Mouse (Mus musculus) stomach, embryonic 15.5 days (tissue): Measurements from ENCODE around the gene Cfap20. TPM values are rescaled to one million over a fixed set of nuclear protein-coding genes. Genes with fewer than 3 reads are reported as not detected.

Experiments
- ATAC-seq: fragments of 200-750 bp; cut with Nextera tagmentation; 2 replicates; pipeline ENCODE4 v1.8.0; 2017; ENCODE audit warnings: low read depth, moderate number of reproducible peaks, moderate TSS enrichment; ENCODE audit not compliant: insufficient read depth, low FRiP score
- H3K27ac ChIP-seq: fragments of 300-500 bp; sonication (generic); 2 replicates; pipeline ENCODE4 v1.5.1; 2015; ENCODE audit warnings: mild to moderate bottlenecking, inconsistent platforms
- H3K27me3 ChIP-seq: fragments of 300-500 bp; sonication (generic); replicated peaks from 2 replicates; pipeline ENCODE4 v1.6.1; 2015; ENCODE audit warnings: inconsistent platforms
- H3K36me3 ChIP-seq: fragments of 300-500 bp; sonication (generic); 2 replicates; pipeline ENCODE4 v1.6.1; 2015; ENCODE audit warnings: inconsistent platforms
- H3K4me1 ChIP-seq: fragments of 300-500 bp; sonication (generic); 2 replicates; pipeline ENCODE4 v1.6.1; 2015; ENCODE audit warnings: inconsistent platforms
- H3K4me2 ChIP-seq: fragments of 300-500 bp; sonication (generic); 2 replicates; pipeline ENCODE4 v1.6.1; 2015; ENCODE audit warnings: mild to moderate bottlenecking, inconsistent platforms
- H3K4me3 ChIP-seq: fragments of 300-500 bp; sonication (generic); replicated peaks from 2 replicates; pipeline ENCODE4 v1.5.1; 2015; ENCODE audit warnings: inconsistent platforms
- H3K9ac ChIP-seq: fragments of 300-500 bp; sonication (generic); 2 replicates; pipeline ENCODE4 v1.6.1; 2015; ENCODE audit warnings: inconsistent platforms
- H3K9me3 ChIP-seq: fragments of 300-500 bp; sonication (generic); 2 replicates; pipeline ENCODE4 v1.6.1; 2016; ENCODE audit warnings: inconsistent platforms
- WGBS: fragments of 180-500 bp; shearing (Covaris S2); methylation state at CpG from one replicate; pipeline ENCODE4 v1.1.7; 2015; 5-methylcytosine and 5-hydroxymethylcytosine counted together
- polyA plus RNA-seq: library from polyadenylated mRNA; unstranded; fragments of >200 nt; fragmentation: Nextera tagmentation; extraction: Ambion mirVana; gene quantifications from 2 replicates; pipeline ENCODE4 v1.2.1, GENCODE M21; 2015

Cfap20 gene
- polyA plus RNA-seq, 1 experiment from 2014 or later, result 134 TPM

DNA sequence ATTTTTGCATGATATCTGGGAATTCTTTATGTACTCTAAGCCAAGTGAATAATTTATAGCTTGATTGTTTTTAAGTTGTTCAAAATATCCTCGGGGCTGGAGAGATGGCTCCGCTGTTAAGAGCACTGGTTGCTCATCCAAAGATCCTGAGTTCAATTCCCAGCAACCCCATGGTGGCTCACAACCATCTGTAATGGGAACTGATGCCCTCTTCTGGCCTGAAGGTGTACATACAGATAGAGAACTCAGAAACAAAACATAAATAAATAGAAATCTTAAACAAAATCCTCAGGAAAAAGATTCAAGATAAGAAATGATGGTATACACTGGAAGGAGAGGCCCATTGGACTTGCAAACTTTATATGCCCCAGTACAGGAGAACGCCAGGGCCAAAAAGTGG, 1.3 kb upstream of the Cfap20 start:
- no peak overlapping the region for H3K9ac ChIP-seq
- no peak overlapping the region for H3K4me3 ChIP-seq
- WGBS, result 91% methylated on average over 3 of the region's 3 CpGs
- H3K36me3 ChIP-seq, result no peaks in the 10 kb centered on the region
- ATAC-seq, result no peak
- peaks cover 15% of the 10 kb centered on the region for H3K4me1 ChIP-seq
- no peaks in the 10 kb centered on the region for H3K9me3 ChIP-seq
- no peak overlapping the region for H3K27ac ChIP-seq
- no peak overlapping the region for H3K4me2 ChIP-seq
- no peaks in the 10 kb centered on the region for H3K27me3 ChIP-seq

GRCm38 (mm10) chr8:95435471-95435870, 802 bp upstream of the Cfap20 start:
- no peak overlapping the region for H3K4me2 ChIP-seq

DNA sequence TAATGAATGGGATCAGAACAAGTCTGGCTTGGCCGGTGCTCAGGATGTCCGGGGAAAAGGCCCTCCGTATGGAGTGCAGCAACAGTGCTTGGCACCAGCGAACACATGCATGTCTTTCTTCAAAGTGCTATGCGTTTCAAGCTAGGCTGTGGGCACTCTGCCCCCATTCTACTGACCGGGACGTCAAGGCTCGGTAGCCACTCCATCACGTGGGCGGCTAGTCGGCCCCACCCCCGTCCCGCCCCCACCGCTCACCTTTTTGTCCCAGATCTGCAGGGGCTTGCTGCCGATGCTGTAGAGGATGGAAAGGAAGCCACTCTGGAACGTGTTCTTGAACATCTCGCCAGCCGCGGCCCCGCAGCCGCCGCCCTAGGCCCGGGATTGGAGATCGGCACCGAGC, 436 bp downstream of the Cfap20 start:
- peak overlapping the region; percentile 87 for H3K9ac ChIP-seq

More at GRCm38 (mm10) chr8:95435471-95435870, 802 bp upstream of the Cfap20 start:
- WGBS, result 91% methylated on average over 9 of the region's 9 CpGs
- Histone ChIP-seq H3K4me3 (no peak overlapping the region), H3K9ac (no peak overlapping the region), H3K36me3 (no peaks in the 10 kb centered on the region), H3K9me3 (no peaks in the 10 kb centered on the region), H3K27me3 (no peaks in the 10 kb centered on the region), H3K27ac (no peak overlapping the region), H3K4me1 (peaks cover 15% of the 10 kb centered on the region)
- no peak for ATAC-seq

GRCm38 (mm10) chr8:95433124-95433523, 1.5 kb downstream of the Cfap20 start:
- Histone ChIP-seq H3K4me2 (peak overlapping the region; percentile 89), H3K27ac (0 out of 2 replicates have a peak overlapping the region, but pooled peaks have one; percentile 32), H3K27me3 (no peaks in the 10 kb centered on the region), H3K4me1 (peaks cover 33% of the 10 kb centered on the region), H3K4me3 (peak overlapping the region; percentile 87), H3K9me3 (no peaks in the 10 kb centered on the region), H3K9ac (0 out of 2 replicates have a peak overlapping the region, but pooled peaks have one; percentile 11), H3K36me3 (no peaks in the 10 kb centered on the region)
- 54% methylated on average over 4 of the region's 4 CpGs for WGBS
- ATAC-seq, result no peak

More for the DNA sequence above, 436 bp downstream of the Cfap20 start:
- no peaks in the 10 kb centered on the region for H3K9me3 ChIP-seq
- WGBS, result under 1% methylated on average over 25 of the region's 25 CpGs
- H3K27me3 ChIP-seq, result no peaks in the 10 kb centered on the region
- no peaks in the 10 kb centered on the region for H3K36me3 ChIP-seq
- peak overlapping the region; percentile 93 for H3K27ac ChIP-seq
- peak overlapping the region; percentile 89 for H3K4me2 ChIP-seq
- peak overlapping the region; percentile 87 for H3K4me3 ChIP-seq
- peaks cover 27% of the 10 kb centered on the region for H3K4me1 ChIP-seq
- ATAC-seq, result peak; percentile 34; the same call in 1 of the 2 replicates

DNA sequence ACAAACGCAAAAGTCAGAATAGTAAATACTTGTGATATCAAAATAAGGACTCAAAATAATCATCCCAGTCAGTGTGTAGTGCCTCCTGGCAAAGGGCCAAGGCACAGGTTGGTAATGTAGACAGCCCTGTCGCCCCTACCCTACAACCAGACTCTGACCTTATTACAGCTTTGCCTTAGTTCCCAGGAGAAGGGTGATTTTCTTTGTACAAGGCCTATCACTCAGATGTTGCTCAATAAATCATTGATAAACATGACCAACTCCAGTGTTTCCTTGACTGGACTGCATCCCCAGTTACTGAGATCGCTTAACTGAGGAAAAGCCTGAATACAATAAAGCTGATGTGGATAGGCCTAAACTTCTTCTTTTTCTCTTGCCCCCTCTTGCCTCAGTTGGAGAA, 2.2 kb downstream of the Cfap20 start:
- Histone ChIP-seq H3K27me3 (no peaks in the 10 kb centered on the region), H3K9me3 (no peaks in the 10 kb centered on the region), H3K4me3 (no peak overlapping the region), H3K27ac (no peak overlapping the region), H3K36me3 (no peaks in the 10 kb centered on the region), H3K4me2 (peak overlapping the region; percentile 89), H3K9ac (no peak overlapping the region), H3K4me1 (peaks cover 39% of the 10 kb centered on the region)
- ATAC-seq, result no peak
- 68% methylated on average over 3 of the region's 3 CpGs for WGBS

DNA sequence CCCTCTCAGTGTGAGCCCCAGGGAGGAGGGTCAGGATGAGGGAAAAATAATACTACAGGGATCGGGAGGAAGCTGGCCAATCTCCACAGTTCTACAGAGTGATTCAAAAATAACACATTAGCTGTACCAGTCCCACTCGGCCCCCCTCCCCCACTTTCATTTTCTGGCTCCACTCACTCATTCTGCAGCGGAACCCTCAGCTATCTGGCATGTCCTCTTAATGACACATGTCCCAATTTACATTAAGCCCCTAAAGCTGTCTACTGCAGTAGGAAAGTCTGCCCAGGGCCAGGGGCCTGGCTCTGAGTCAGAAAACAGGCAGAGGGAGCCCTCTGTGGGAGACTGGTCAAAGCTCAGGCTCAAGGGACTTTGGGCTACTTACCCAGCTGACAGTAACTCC, 4.7 kb downstream of the Cfap20 start:
- no peak overlapping the region for H3K9ac ChIP-seq
- no peak; the same call in 1 of the 2 replicates for ATAC-seq
- peaks cover 55% of the 10 kb centered on the region for H3K4me1 ChIP-seq
- H3K4me3 ChIP-seq, result no peak overlapping the region
- 27% methylated on average over 3 of the region's 3 CpGs for WGBS
- H3K36me3 ChIP-seq, result no peaks in the 10 kb centered on the region
- H3K27ac ChIP-seq, result peak overlapping the region; percentile 53
- H3K4me2 ChIP-seq, result peak overlapping the region; percentile 26
- H3K27me3 ChIP-seq, result no peaks in the 10 kb centered on the region
- H3K9me3 ChIP-seq, result no peaks in the 10 kb centered on the region

- Histone ChIP-seq H3K36me3 (0 out of 2 replicates have a peak, but pooled peaks cover under 1% of the 10 kb centered on the region), H3K4me3 (no peak overlapping the region; the same call in 1 of the 2 replicates), H3K27me3 (no peaks in the 10 kb centered on the region), H3K9ac (no peak overlapping the region), H3K27ac (peak overlapping the region; percentile 91), H3K4me1 (peaks cover 46% of the 10 kb centered on the region), H3K4me2 (peak overlapping the region; percentile 43), H3K9me3 (no peaks in the 10 kb centered on the region)
- 0 out of 2 replicates have a peak, but pooled peaks have one; percentile 23 for ATAC-seq
- 22% methylated on average over 12 of the region's 12 CpGs for WGBS
Measured at GRCm38 (mm10) chr8:95427594-95428535, 6.8 kb downstream of the Cfap20 start.

DNA sequence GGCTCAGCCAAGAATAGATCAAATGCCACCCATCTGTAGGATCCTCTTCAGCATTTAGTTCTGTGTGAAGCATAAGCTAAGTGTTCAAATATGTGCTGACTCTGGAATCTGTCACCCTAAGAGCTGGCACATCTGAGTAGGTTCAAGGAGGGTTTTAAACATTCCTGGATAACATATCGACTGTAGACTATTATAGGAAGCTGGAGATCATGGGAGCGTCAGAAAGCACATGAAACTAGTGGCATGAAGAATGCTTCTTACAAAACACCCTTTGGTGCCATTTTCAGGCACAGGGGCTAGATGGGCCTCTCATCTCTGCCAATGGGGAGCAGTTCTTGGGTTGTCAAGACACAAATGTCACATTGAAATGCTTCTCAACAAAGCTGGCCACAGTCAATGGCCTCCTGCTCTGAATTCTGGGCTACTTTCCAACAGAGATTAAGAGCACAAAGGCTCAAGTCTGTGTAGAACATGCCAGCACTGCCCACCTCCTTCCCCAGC, 7.8 kb downstream of the Cfap20 start:
- ATAC-seq, result peak; percentile 36; the same call in 1 of the 2 replicates
- H3K27ac ChIP-seq, result peak overlapping the region; percentile 91
- H3K9me3 ChIP-seq, result no peaks in the 10 kb centered on the region
- WGBS, result 30% methylated on average over 2 of the region's 2 CpGs
- H3K4me3 ChIP-seq, result no peak overlapping the region
- peaks cover 42% of the 10 kb centered on the region for H3K4me1 ChIP-seq
- no peak overlapping the region for H3K4me2 ChIP-seq
- H3K36me3 ChIP-seq, result peaks cover 6% of the 10 kb centered on the region; the same call in 1 of the 2 replicates
- no peaks in the 10 kb centered on the region for H3K27me3 ChIP-seq
- H3K9ac ChIP-seq, result no peak overlapping the region

- ATAC-seq, result no peak
- H3K4me3 ChIP-seq, result no peak overlapping the region
- no peak overlapping the region for H3K4me2 ChIP-seq
- no peaks in the 10 kb centered on the region for H3K27me3 ChIP-seq
- 76% methylated on average over 7 of the region's 7 CpGs for WGBS
- H3K4me1 ChIP-seq, result peaks cover 34% of the 10 kb centered on the region
- no peaks in the 10 kb centered on the region for H3K9me3 ChIP-seq
- H3K9ac ChIP-seq, result no peak overlapping the region
- H3K27ac ChIP-seq, result 0 out of 2 replicates have a peak overlapping the region, but pooled peaks have one; percentile 12
- peaks cover 20% of the 10 kb centered on the region for H3K36me3 ChIP-seq
Measured at GRCm38 (mm10) chr8:95424682-95425081, 10.0 kb downstream of the Cfap20 start.

DNA sequence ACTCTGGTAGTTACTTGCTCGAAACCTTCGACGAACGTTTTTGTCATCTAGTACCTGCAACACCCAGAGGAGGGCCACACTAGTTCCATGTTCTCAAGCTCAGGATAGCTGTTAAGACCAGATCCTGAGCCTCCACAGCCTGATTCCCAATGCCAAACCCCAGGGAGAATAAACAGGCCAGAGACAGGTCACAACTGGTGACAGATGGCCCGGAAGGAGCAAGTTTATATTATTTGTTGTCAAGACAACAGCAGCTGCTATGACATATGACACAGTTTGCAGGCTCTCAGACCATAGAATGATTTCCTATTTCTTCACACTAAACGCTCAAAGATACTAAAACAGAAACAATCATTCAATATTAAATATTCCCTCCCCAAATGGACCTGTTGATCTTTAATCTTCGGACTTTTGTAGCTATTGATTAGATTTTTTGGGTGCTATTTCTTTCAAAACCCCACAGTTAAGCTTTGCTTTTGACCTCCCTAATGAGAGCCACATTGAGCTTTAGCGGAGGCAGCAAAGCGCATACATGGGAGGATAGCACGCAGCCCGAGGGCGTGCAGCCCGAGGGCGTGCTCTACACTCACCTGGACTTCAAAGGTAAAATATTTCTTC, 12.4 kb downstream of the Cfap20 start:
- no peaks in the 10 kb centered on the region for H3K9me3 ChIP-seq
- H3K4me2 ChIP-seq, result no peak overlapping the region
- no peak overlapping the region for H3K9ac ChIP-seq
- peaks cover 16% of the 10 kb centered on the region; the same call in 1 of the 2 replicates for H3K4me1 ChIP-seq
- no peaks in the 10 kb centered on the region for H3K27me3 ChIP-seq
- ATAC-seq, result no peak
- no peak overlapping the region for H3K27ac ChIP-seq
- no peak overlapping the region for H3K4me3 ChIP-seq
- 89% methylated on average over 14 of the region's 14 CpGs for WGBS
- peaks cover 20% of the 10 kb centered on the region for H3K36me3 ChIP-seq

GRCm38 (mm10) chr8:95411309-95411972, 23.2 kb downstream of the Cfap20 start:
- H3K4me3 ChIP-seq, result no peak overlapping the region
- H3K4me2 ChIP-seq, result no peak overlapping the region
- no peaks in the 10 kb centered on the region for H3K9me3 ChIP-seq
- no peak for ATAC-seq
- 41% methylated on average over 10 of the region's 10 CpGs for WGBS
- H3K27ac ChIP-seq, result 0 out of 2 replicates have a peak overlapping the region, but pooled peaks have one; percentile 9
- no peak overlapping the region for H3K9ac ChIP-seq
- H3K36me3 ChIP-seq, result no peaks in the 10 kb centered on the region
- H3K4me1 ChIP-seq, result peaks cover 4% of the 10 kb centered on the region; the same call in 1 of the 2 replicates
- H3K27me3 ChIP-seq, result no peaks in the 10 kb centered on the region
